Mouse (Mus musculus) MN1 (cell line): ENCODE results near the gene Zkscan14.

Experiments
- DNase-seq: peaks from one replicate; pipeline ENCODE4 v3.0.0-alpha.2; 2016; ENCODE audit warnings: low spot score

Gene Zkscan14

GRCm38 (mm10) chr5:145202446-145202845, 778 bp upstream of the Zkscan14 start:
- no peak for DNase-seq

- no peak for DNase-seq
Observed at GRCm38 (mm10) chr5:145200387-145200786, 1.3 kb downstream of the Zkscan14 start.

- DNase-seq, result no peak
Observed at GRCm38 (mm10) chr5:145191962-145192361, 9.7 kb downstream of the Zkscan14 start, which contains the start of gene Atp5j2. Gene Atp5j2, minus strand, starts transcription at chr5:145192062.

- DNase-seq, result peak; percentile 92
Observed at GRCm38 (mm10) chr5:145190875-145191798, 10.5 kb downstream of the Zkscan14 start.

GRCm38 (mm10) chr5:145190373-145190772, 11.3 kb downstream of the Zkscan14 start:
- DNase-seq, result no peak

- DNase-seq, result no peak
Observed at GRCm38 (mm10) chr5:145189416-145189815, 12.3 kb downstream of the Zkscan14 start.

GRCm38 (mm10) chr5:145185244-145185643, 16.4 kb downstream of the Zkscan14 start:
- DNase-seq, result no peak

GRCm38 (mm10) chr5:145178461-145178980, 23.1 kb downstream of the Zkscan14 start:
- no peak for DNase-seq

- peak; percentile 53 for DNase-seq
Observed at GRCm38 (mm10) chr5:145167306-145167661, 34.4 kb downstream of the Zkscan14 start.

GRCm38 (mm10) chr5:145166536-145167305, 34.9 kb downstream of the Zkscan14 start, which contains the start of the genes Ptcd1 and Cpsf4:
Gene Ptcd1, minus strand, starts transcription at chr5:145167108.
Gene Cpsf4, plus strand, starts transcription at chr5:145167213.
- peak; percentile 100 for DNase-seq

GRCm38 (mm10) chr5:145165184-145165583, 36.5 kb downstream of the Zkscan14 start:
- no peak for DNase-seq

- DNase-seq, result no peak
Observed at GRCm38 (mm10) chr5:145164710-145165109, 37.0 kb downstream of the Zkscan14 start.

GRCm38 (mm10) chr5:145161361-145161760, 40.3 kb downstream of the Zkscan14 start:
- DNase-seq, result no peak

GRCm38 (mm10) chr5:145152690-145153089, 49.0 kb downstream of the Zkscan14 start:
- DNase-seq, result no peak

- no peak for DNase-seq
Observed at GRCm38 (mm10) chr5:145149294-145149693, 52.4 kb downstream of the Zkscan14 start.

GRCm38 (mm10) chr5:145147748-145148147, 53.9 kb downstream of the Zkscan14 start:
- DNase-seq, result no peak
